Mouse (Mus musculus) kidney, embryonic 14.5 days (tissue): ENCODE data around the gene B9d1. TPM values are rescaled to one million over a fixed set of nuclear protein-coding genes. Genes with fewer than 3 reads are reported as not detected.

Source experiments
- ATAC-seq: fragments of 200-750 bp; cut with Nextera tagmentation; 2 replicates; pipeline ENCODE4 v1.8.0; 2017; ENCODE audit warnings: moderate number of reproducible peaks, mild to moderate bottlenecking, moderate TSS enrichment, moderate library complexity; ENCODE audit not compliant: low FRiP score, low TSS enrichment
- H3K27ac ChIP-seq: fragments of 300-500 bp; sonication (generic); 2 replicates; pipeline ENCODE4 v1.5.1; 2014; ENCODE audit warnings: low read depth, mild to moderate bottlenecking, low read length, moderate library complexity, mixed read lengths
- H3K27me3 ChIP-seq: fragments of 300-500 bp; sonication (generic); 2 replicates; pipeline ENCODE4 v1.6.1; 2014; ENCODE audit warnings: mild to moderate bottlenecking, low read length; ENCODE audit not compliant: control insufficient read depth, insufficient read depth
- H3K36me3 ChIP-seq: fragments of 300-500 bp; sonication (generic); 2 replicates; pipeline ENCODE4 v1.6.1; 2014; ENCODE audit warnings: low read length, mixed read lengths; ENCODE audit not compliant: control insufficient read depth, insufficient read depth
- H3K4me1 ChIP-seq: fragments of 300-500 bp; sonication (generic); 2 replicates; pipeline ENCODE4 v1.6.1; 2014; ENCODE audit warnings: low read length, mixed read lengths; ENCODE audit not compliant: control insufficient read depth, insufficient read depth
- H3K4me2 ChIP-seq: fragments of 300-500 bp; sonication (generic); replicated peaks from 2 replicates; pipeline ENCODE4 v1.6.1; 2014; ENCODE audit warnings: low read depth, mild to moderate bottlenecking, low read length
- H3K4me3 ChIP-seq: fragments of 300-500 bp; sonication (generic); 2 replicates; pipeline ENCODE4 v1.5.1; 2014; ENCODE audit warnings: mild to moderate bottlenecking, low read length
- H3K9ac ChIP-seq: fragments of 300-500 bp; sonication (generic); 2 replicates; pipeline ENCODE4 v1.6.1; 2014; ENCODE audit warnings: low read depth, mild to moderate bottlenecking, low read length, moderate library complexity
- H3K9me3 ChIP-seq: fragments of 300-500 bp; sonication (generic); 2 replicates; pipeline ENCODE4 v1.6.1; 2016; ENCODE audit warnings: low read length; ENCODE audit not compliant: control insufficient read depth
- WGBS: fragments of 180-500 bp; shearing (Covaris S2); extraction: QIAGEN DNeasy Blood & Tissue Kit; methylation state at CpG from one replicate; pipeline ENCODE4 v1.1.7; 2014; 5-methylcytosine and 5-hydroxymethylcytosine counted together
- polyA plus RNA-seq: library from polyadenylated mRNA; unstranded; fragments of >200 nt; fragmentation: Nextera tagmentation; extraction: Ambion mirVana; gene quantifications from 2 replicates; pipeline ENCODE4 v1.2.1, GENCODE M21; 2014

B9d1 gene
- polyA plus RNA-seq, 1 experiment from 2014 or later = 49.2 TPM

- no peaks in the 10 kb centered on the region for H3K27me3 ChIP-seq
- H3K4me2 ChIP-seq = peak overlapping the region; percentile 50
- peak overlapping the region; percentile 39 for H3K4me3 ChIP-seq
- H3K4me1 ChIP-seq = peaks cover 37% of the 10 kb centered on the region
- no peak for ATAC-seq
- no peaks in the 10 kb centered on the region for H3K9me3 ChIP-seq
- H3K36me3 ChIP-seq = peaks cover 42% of the 10 kb centered on the region
- WGBS = 70% methylated on average over 14 of the region's 14 CpGs
- peak overlapping the region; percentile 95; the same call in 1 of the 2 replicates for H3K27ac ChIP-seq
- peak overlapping the region; percentile 32; the same call in 1 of the 2 replicates for H3K9ac ChIP-seq
Measured at GRCm38 (mm10) chr11:61486458-61487219, 18.3 kb upstream of the B9d1 start.

- Histone ChIP-seq H3K9me3 (no peaks in the 10 kb centered on the region), H3K27ac (0 out of 2 replicates have a peak overlapping the region, but pooled peaks have one; percentile 7), H3K36me3 (peaks cover 48% of the 10 kb centered on the region), H3K9ac (no peak overlapping the region), H3K4me3 (no peak overlapping the region), H3K27me3 (no peaks in the 10 kb centered on the region), H3K4me2 (peak overlapping the region; percentile 50; the same call in 1 of the 2 replicates), H3K4me1 (peaks cover 34% of the 10 kb centered on the region)
- ATAC-seq = no peak
- 15% methylated on average over 2 of the region's 2 CpGs for WGBS
Measured at GRCm38 (mm10) chr11:61487401-61487800, 17.5 kb upstream of the B9d1 start.

- Histone ChIP-seq H3K4me1 (peaks cover 40% of the 10 kb centered on the region), H3K9ac (no peak overlapping the region), H3K27ac (no peak overlapping the region), H3K4me3 (no peak overlapping the region), H3K27me3 (no peaks in the 10 kb centered on the region), H3K4me2 (no peak overlapping the region), H3K36me3 (peaks cover 53% of the 10 kb centered on the region), H3K9me3 (no peaks in the 10 kb centered on the region)
- no peak for ATAC-seq
- 88% methylated on average over 7 of the region's 7 CpGs for WGBS
Measured at GRCm38 (mm10) chr11:61487936-61488335, 17.0 kb upstream of the B9d1 start.

- H3K4me2 ChIP-seq = no peak overlapping the region
- no peak for ATAC-seq
- peaks cover 53% of the 10 kb centered on the region for H3K36me3 ChIP-seq
- H3K27ac ChIP-seq = no peak overlapping the region
- no peak overlapping the region for H3K9ac ChIP-seq
- no peak overlapping the region for H3K4me3 ChIP-seq
- H3K27me3 ChIP-seq = no peaks in the 10 kb centered on the region
- peaks cover 34% of the 10 kb centered on the region for H3K4me1 ChIP-seq
- H3K9me3 ChIP-seq = no peaks in the 10 kb centered on the region
- WGBS = 76% methylated on average over 2 of the region's 2 CpGs
Measured at GRCm38 (mm10) chr11:61489085-61489484, 15.9 kb upstream of the B9d1 start.

- no peak overlapping the region for H3K4me2 ChIP-seq
- H3K9ac ChIP-seq = no peak overlapping the region
- WGBS = 95% methylated on average over 8 of the region's 8 CpGs
- no peak for ATAC-seq
- no peak overlapping the region for H3K4me3 ChIP-seq
- peaks cover 28% of the 10 kb centered on the region for H3K4me1 ChIP-seq
- H3K27ac ChIP-seq = no peak overlapping the region
- peaks cover 53% of the 10 kb centered on the region for H3K36me3 ChIP-seq
- no peaks in the 10 kb centered on the region for H3K9me3 ChIP-seq
- no peaks in the 10 kb centered on the region for H3K27me3 ChIP-seq
Measured at GRCm38 (mm10) chr11:61489874-61490273, 15.1 kb upstream of the B9d1 start.

GRCm38 (mm10) chr11:61490944-61491520 is 13.9 kb upstream of the B9d1 start:
- Histone ChIP-seq H3K36me3 (peaks cover 53% of the 10 kb centered on the region), H3K4me1 (peaks cover 25% of the 10 kb centered on the region), H3K27ac (no peak overlapping the region), H3K27me3 (no peaks in the 10 kb centered on the region), H3K4me2 (no peak overlapping the region), H3K4me3 (no peak overlapping the region), H3K9ac (no peak overlapping the region), H3K9me3 (no peaks in the 10 kb centered on the region)
- WGBS = 90% methylated on average over 22 of the region's 22 CpGs
- ATAC-seq = no peak

GRCm38 (mm10) chr11:61492749-61493401 is 12.1 kb upstream of the B9d1 start:
- peak overlapping the region; percentile 78 for H3K9ac ChIP-seq
- WGBS = 68% methylated on average over 12 of the region's 12 CpGs
- peaks cover 11% of the 10 kb centered on the region for H3K4me1 ChIP-seq
- no peaks in the 10 kb centered on the region for H3K27me3 ChIP-seq
- peak overlapping the region; percentile 66 for H3K4me3 ChIP-seq
- peak overlapping the region; percentile 72 for H3K4me2 ChIP-seq
- no peak overlapping the region for H3K27ac ChIP-seq
- peaks cover 49% of the 10 kb centered on the region for H3K36me3 ChIP-seq
- no peaks in the 10 kb centered on the region for H3K9me3 ChIP-seq
- no peak for ATAC-seq

- H3K4me1 ChIP-seq = peaks cover 9% of the 10 kb centered on the region; the same call in 1 of the 2 replicates
- no peaks in the 10 kb centered on the region for H3K27me3 ChIP-seq
- H3K9me3 ChIP-seq = peaks cover under 1% of the 10 kb centered on the region; the same call in 1 of the 2 replicates
- H3K4me3 ChIP-seq = peak overlapping the region; percentile 66
- peaks cover 41% of the 10 kb centered on the region for H3K36me3 ChIP-seq
- ATAC-seq = peak; percentile 73
- peak overlapping the region; percentile 78 for H3K9ac ChIP-seq
- WGBS = under 1% methylated on average over 49 of the region's 50 CpGs
- peak overlapping the region; percentile 84 for H3K27ac ChIP-seq
- H3K4me2 ChIP-seq = peak overlapping the region; percentile 72
Measured at GRCm38 (mm10) chr11:61493525-61494128, 11.3 kb upstream of the B9d1 start.
